Mouse (Mus musculus) brain, embryonic 18.5 days (tissue): ENCODE results near the gene Gnptab.

Experiments
- DNase-seq: peaks from one replicate; pipeline ENCODE4 v3.0.0-alpha.2; 2012; ENCODE audit warnings: low read depth, low spot score

The Gnptab gene

GRCm38 (mm10) chr10:88377666-88378065, 1.3 kb upstream of the Gnptab start:
- DNase-seq, result no peak

- DNase-seq, result no peak
Measured at GRCm38 (mm10) chr10:88380002-88380401, 1.1 kb downstream of the Gnptab start.

GRCm38 (mm10) chr10:88380430-88381060, 1.6 kb downstream of the Gnptab start:
- DNase-seq, result no peak

DNA sequence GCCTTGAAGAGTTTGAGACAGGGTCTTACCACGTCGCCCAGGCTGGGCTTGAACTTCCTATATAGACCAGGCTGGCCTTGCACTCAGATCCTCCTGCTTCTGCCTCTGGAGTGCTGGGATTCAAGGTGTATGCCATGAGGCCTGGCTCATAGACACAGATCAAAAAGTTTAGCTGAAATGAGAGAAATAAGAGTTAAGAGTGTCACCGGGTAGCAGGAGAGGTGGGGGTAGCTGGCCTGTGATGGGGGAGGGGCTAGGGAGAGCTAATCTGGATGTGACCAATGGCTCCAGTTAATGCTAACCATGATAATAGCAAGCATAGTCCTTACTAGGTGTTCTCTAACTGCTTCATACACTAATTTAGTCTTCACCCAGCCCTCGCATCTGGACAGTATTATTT, 2.4 kb downstream of the Gnptab start:
- no peak for DNase-seq

DNA sequence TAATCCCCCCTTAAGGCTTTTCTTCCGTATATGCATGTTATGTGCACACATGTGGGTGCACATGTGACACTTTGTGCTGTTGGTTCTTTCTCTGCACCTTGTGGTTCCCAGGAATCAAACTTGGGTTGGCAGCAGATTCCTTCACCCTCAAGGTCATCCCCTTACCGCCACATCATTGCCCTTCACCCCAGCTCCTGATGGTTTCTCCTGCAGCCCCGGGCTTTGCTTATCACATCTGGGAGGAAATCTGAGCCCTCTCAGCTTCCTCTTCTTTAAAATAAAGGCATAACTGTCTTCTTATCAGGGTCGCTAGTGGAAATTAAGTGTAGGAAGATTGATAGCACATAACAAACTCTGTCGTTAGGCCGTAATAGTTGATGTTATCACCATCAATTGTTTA, 3.1 kb downstream of the Gnptab start:
- DNase-seq, result no peak

- DNase-seq, result no peak
Measured at GRCm38 (mm10) chr10:88383479-88383878, 4.5 kb downstream of the Gnptab start.

- no peak for DNase-seq
Measured at GRCm38 (mm10) chr10:88384081-88384480, 5.1 kb downstream of the Gnptab start.

- no peak for DNase-seq
Measured at GRCm38 (mm10) chr10:88385290-88385689, 6.4 kb downstream of the Gnptab start.

- DNase-seq, result no peak
Measured at GRCm38 (mm10) chr10:88385758-88386157, 6.8 kb downstream of the Gnptab start.

DNA sequence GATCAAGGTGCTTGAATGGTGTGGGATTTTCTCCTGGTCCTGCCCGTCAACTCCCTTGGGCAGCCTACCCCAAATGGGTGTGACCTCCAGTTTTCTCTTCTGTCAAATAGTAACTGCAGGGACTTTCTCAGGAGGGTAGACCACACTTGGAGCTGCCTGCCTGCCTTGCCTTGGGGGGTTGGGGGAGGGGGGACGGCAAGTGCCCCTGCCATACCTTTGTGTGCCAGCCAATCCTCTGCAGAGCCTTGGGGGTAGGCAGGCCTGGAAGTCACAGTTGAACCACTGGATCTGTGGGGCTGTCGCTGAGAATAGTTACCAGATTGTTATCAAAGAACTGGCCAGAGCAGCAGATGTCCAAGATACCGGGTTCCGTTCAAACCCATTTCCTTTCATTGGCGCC, 7.3 kb downstream of the Gnptab start:
- DNase-seq, result no peak

GRCm38 (mm10) chr10:88389576-88389975, 10.6 kb downstream of the Gnptab start:
- DNase-seq, result no peak

GRCm38 (mm10) chr10:88390096-88390790, 11.3 kb downstream of the Gnptab start:
- DNase-seq, result no peak

- no peak for DNase-seq
Measured at GRCm38 (mm10) chr10:88391495-88391894, 12.6 kb downstream of the Gnptab start.

GRCm38 (mm10) chr10:88392181-88392847, 13.4 kb downstream of the Gnptab start:
- DNase-seq, result no peak

GRCm38 (mm10) chr10:88398668-88399243, 19.8 kb downstream of the Gnptab start:
- no peak for DNase-seq

DNA sequence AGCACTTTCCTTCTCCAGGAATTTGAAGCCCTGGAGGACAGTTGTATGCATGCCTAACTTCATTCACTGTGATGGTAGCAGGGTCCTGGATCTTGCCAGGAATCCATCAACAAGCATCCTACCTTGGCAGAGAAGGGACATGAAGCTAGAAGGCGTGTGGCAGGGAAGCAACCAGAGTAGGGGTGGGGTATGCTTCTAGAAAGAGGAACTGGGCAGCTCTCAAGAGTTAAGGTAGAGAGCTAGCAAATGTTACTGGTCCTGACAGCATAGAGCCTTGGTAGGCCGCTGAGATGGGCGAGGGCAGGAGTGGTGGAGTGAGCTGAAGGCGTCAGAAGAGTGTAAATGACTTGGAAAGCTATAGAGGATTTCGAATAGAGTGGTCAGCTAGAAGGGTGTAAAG, 20.3 kb downstream of the Gnptab start:
- no peak for DNase-seq

GRCm38 (mm10) chr10:88403021-88403420, 24.1 kb downstream of the Gnptab start:
- DNase-seq, result no peak

DNA sequence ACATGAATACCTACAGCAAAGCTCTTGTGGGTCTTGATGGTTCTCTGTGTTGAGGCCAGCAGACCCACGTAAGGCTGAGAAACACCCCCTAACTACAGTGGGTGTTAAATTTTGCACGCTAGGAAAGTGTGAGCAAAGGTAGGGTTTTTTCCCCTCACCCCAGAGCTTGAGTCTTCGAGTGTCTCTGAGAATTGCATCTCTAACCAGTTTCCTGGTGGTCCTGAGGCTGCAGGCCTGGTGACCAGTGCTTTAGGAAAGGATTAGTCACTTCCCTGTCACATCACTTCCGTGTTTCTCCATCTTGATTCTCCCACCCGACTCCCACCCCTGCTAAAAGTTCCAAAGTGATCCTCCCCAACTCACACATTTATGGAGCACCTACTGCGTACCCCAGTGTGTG, 25.3 kb downstream of the Gnptab start:
- DNase-seq, result no peak

GRCm38 (mm10) chr10:88405812-88406211, 26.9 kb downstream of the Gnptab start:
- no peak for DNase-seq

DNA sequence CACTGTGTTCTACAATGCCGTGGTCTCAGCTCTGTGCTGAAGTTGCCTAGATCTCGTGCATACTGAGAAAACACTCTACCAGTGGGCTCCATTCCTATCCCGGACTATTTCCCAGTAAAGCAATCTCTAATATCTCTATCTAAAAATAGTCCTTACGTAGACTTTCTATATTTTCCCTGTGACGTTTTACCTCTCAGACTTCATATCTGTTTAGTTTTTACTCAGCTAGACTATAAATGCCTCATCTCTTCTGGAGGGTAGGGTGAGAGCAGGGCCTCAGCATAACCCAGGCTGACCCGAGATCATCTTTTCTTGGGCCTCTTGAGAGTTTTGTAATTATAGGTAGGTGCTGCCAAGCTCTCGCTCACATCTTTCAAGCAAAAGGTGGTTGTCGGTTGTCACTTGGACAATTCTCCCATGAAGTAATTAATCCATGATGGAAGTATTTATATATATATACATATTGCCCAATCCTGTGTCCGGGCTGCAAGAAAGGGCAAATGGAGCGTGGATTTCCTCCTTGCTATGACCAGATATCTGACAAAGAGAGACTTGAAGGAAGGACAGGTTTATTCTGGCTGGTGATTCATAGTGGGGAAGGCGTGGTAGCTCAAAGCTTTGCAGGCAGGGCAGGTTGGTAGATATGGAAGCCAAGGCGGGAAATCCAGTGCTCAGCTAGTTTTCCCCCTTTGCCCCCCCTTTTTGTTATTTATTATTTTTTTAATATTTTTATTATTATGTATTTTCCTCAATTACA, 29.1 kb downstream of the Gnptab start:
- no peak for DNase-seq

- no peak for DNase-seq
Measured at GRCm38 (mm10) chr10:88409751-88410150, 30.8 kb downstream of the Gnptab start.
